Mouse (Mus musculus): ENCODE results near the gene Mapk6. TPM values are rescaled to one million over a fixed set of nuclear protein-coding genes. Genes with fewer than 3 reads are reported as not detected.

Gene Mapk6
- polyA plus RNA-seq, 1 experiment from 2014 or later = 28.0 TPM

- Histone ChIP-seq H3K36me3 (ENCODE audit: insufficient read depth, low read length) (no peaks in the 10 kb centered on the region), H3K9ac (replicated peaks; ENCODE audit: low read depth) (no peak overlapping the region), H3K27me3 (replicated peaks; ENCODE audit: insufficient read depth, low read length) (no peaks in the 10 kb centered on the region), H3K9me3 (ENCODE audit: low read length) (no peaks in the 10 kb centered on the region), H3K4me1 (ENCODE audit: insufficient read depth, low read depth, low read length) (no peaks in the 10 kb centered on the region), H3K4me3 (ENCODE audit: low read depth, low read length) (no peak overlapping the region), H3K27ac (ENCODE audit: low read length) (no peak overlapping the region), H3K4me2 (replicated peaks; ENCODE audit: low read depth, low read length) (no peak overlapping the region)
- no peak for DNase-seq (ENCODE audit: low spot score)
- TF ChIP-seq EP300 (IDR thresholded peaks at IDR 0.05) (no peak), CTCF (IDR thresholded peaks at IDR 0.05) (no peak)
- 78% methylated on average over 5 of the region's 5 CpGs for WGBS
- ATAC-seq = no peak
Observed at GRCm38 (mm10) chr9:75363001-75363400, 46.8 kb downstream of the Mapk6 start.

DNA sequence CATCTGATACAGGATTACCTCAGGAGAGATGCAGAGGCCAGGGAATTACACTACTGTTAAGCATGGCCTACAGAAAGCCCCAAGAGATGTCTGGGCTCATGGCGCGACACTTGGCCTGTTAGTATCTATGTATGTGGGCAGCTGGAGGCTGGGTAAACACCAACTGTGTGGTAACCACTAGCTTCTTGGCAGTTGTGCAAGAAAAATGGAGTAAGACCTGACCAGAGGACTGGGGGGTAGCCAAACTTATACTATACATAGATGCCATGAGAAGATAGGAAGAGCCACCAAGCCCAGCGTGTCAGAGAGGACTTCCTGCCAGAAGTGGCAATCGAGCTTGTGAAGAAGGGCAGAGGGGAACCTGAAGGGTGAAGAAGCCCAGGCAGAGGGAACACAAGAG, 47.6 kb downstream of the Mapk6 start:
- ATAC-seq (peak; percentile 39), DNase-seq (ENCODE audit: low spot score) (peak; percentile 12)
- H3K36me3 ChIP-seq (ENCODE audit: insufficient read depth, low read length) = no peaks in the 10 kb centered on the region
- H3K9ac ChIP-seq (replicated peaks; ENCODE audit: low read depth) = no peak overlapping the region
- TF ChIP-seq EP300 (IDR thresholded peaks at IDR 0.05) (no peak), CTCF (IDR thresholded peaks at IDR 0.05) (no peak)
- no peaks in the 10 kb centered on the region for H3K9me3 ChIP-seq (ENCODE audit: low read length)
- H3K4me2 ChIP-seq (replicated peaks; ENCODE audit: low read depth, low read length) = no peak overlapping the region
- H3K27me3 ChIP-seq (replicated peaks; ENCODE audit: insufficient read depth, low read length) = no peaks in the 10 kb centered on the region
- WGBS = 75% methylated on average over 4 of the region's 4 CpGs
- H3K27ac ChIP-seq (ENCODE audit: low read length) = no peak overlapping the region
- no peaks in the 10 kb centered on the region for H3K4me1 ChIP-seq (ENCODE audit: insufficient read depth, low read depth, low read length)
- no peak overlapping the region for H3K4me3 ChIP-seq (ENCODE audit: low read depth, low read length)

DNA sequence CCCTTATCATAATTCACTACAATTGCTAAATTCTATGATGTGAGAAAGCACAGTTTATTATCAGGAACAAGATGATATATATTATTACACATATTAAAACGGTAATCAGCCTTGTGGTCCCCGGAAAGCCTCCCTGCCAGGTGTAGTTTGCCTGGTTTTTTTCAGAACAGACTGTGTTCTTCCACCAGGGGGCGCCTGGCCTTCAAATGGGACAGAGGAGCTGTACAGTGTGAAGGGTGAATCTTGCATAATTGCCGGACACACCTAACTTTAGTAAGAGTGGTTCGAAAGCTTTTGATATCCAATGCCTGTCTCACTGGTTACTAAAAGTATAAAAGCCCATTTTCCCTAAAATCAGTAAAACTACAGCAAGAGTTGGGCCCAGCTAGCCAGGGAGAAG, 48.1 kb downstream of the Mapk6 start:
- Histone ChIP-seq H3K36me3 (ENCODE audit: insufficient read depth, low read length) (no peaks in the 10 kb centered on the region), H3K4me1 (ENCODE audit: insufficient read depth, low read depth, low read length) (no peaks in the 10 kb centered on the region), H3K4me2 (replicated peaks; ENCODE audit: low read depth, low read length) (no peak overlapping the region), H3K27me3 (replicated peaks; ENCODE audit: insufficient read depth, low read length) (no peaks in the 10 kb centered on the region), H3K27ac (ENCODE audit: low read length) (no peak overlapping the region), H3K9ac (replicated peaks; ENCODE audit: low read depth) (no peak overlapping the region), H3K9me3 (ENCODE audit: low read length) (no peaks in the 10 kb centered on the region), H3K4me3 (ENCODE audit: low read depth, low read length) (no peak overlapping the region)
- TF ChIP-seq EP300 (IDR thresholded peaks at IDR 0.05) = 0 out of 2 replicates have a peak, but pooled peaks have one; percentile 7
- peak; percentile 92 for TF ChIP-seq CTCF (IDR thresholded peaks at IDR 0.05)
- peak; percentile 81 for ATAC-seq
- DNase-seq (ENCODE audit: low spot score) = peak; percentile 89
- WGBS = 22% methylated on average over 5 of the region's 5 CpGs

DNA sequence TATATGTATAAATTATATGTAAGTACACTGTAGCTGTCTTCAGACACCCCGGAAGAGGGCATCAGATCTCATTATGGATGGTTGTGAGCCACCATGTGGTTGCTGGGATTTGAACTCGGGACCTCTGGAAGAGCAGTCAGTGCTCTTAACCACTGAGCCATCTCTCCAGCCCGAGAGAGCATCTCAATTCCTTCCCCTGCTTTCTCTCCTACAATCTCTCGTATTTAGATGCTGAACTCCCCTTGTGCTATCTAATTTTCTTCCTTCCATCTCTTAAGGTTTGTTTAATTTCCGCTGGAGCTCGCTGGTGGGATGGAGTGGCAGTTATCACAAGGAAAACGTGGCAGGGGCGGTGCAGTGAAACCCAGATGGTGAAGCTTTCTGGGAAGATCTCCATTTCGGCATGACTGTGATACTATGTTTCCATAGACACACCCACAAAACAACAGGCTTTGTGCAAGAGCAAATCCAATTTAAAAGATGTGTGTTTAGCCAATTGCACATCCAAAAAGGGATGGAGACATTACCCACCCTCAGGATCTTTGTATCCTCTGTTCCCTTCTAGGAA, 52.6 kb downstream of the Mapk6 start:
- H3K27ac ChIP-seq (ENCODE audit: low read length) = no peak overlapping the region
- H3K27me3 ChIP-seq (replicated peaks; ENCODE audit: insufficient read depth, low read length) = no peaks in the 10 kb centered on the region
- H3K9ac ChIP-seq (replicated peaks; ENCODE audit: low read depth) = no peak overlapping the region
- H3K9me3 ChIP-seq (ENCODE audit: low read length) = no peaks in the 10 kb centered on the region
- H3K4me2 ChIP-seq (replicated peaks; ENCODE audit: low read depth, low read length) = no peak overlapping the region
- no peaks in the 10 kb centered on the region for H3K36me3 ChIP-seq (ENCODE audit: insufficient read depth, low read length)
- WGBS = 57% methylated on average over 9 of the region's 9 CpGs
- no peak for TF ChIP-seq EP300 (IDR thresholded peaks at IDR 0.05)
- no peak for TF ChIP-seq CTCF (IDR thresholded peaks at IDR 0.05)
- no peak for ATAC-seq
- no peak overlapping the region for H3K4me3 ChIP-seq (ENCODE audit: low read depth, low read length)
- no peak for DNase-seq (ENCODE audit: low spot score)
- no peaks in the 10 kb centered on the region for H3K4me1 ChIP-seq (ENCODE audit: insufficient read depth, low read depth, low read length)

DNA sequence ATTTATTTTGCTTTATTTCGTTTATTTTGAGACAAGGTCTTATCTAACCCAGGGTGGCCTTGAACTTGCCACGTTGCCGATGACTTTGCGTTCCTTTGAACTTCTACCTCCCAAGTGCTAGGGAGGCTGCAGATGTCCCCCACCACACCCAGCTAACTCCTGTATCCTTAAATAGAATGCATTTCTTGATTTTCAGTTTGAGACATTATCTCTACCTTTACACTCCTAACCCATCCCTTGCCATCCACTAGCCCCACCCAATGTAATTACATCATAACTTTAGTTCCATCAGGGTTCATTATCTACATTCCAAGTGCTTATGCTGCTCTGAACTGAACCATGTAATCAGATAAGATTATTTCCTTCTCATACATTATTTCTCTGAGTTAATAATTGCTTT, 54.0 kb downstream of the Mapk6 start:
- DNase-seq (ENCODE audit: low spot score) (no peak), ATAC-seq (no peak)
- TF ChIP-seq EP300 (IDR thresholded peaks at IDR 0.05) (no peak), CTCF (IDR thresholded peaks at IDR 0.05) (no peak)
- no peak overlapping the region for H3K9ac ChIP-seq (replicated peaks; ENCODE audit: low read depth)
- 77% methylated on average over 4 of the region's 4 CpGs for WGBS
- no peak overlapping the region for H3K27ac ChIP-seq (ENCODE audit: low read length)
- H3K4me1 ChIP-seq (ENCODE audit: insufficient read depth, low read depth, low read length) = no peaks in the 10 kb centered on the region
- H3K9me3 ChIP-seq (ENCODE audit: low read length) = no peaks in the 10 kb centered on the region
- no peaks in the 10 kb centered on the region for H3K36me3 ChIP-seq (ENCODE audit: insufficient read depth, low read length)
- H3K4me3 ChIP-seq (ENCODE audit: low read depth, low read length) = no peak overlapping the region
- H3K4me2 ChIP-seq (replicated peaks; ENCODE audit: low read depth, low read length) = no peak overlapping the region
- no peaks in the 10 kb centered on the region for H3K27me3 ChIP-seq (replicated peaks; ENCODE audit: insufficient read depth, low read length)

DNA sequence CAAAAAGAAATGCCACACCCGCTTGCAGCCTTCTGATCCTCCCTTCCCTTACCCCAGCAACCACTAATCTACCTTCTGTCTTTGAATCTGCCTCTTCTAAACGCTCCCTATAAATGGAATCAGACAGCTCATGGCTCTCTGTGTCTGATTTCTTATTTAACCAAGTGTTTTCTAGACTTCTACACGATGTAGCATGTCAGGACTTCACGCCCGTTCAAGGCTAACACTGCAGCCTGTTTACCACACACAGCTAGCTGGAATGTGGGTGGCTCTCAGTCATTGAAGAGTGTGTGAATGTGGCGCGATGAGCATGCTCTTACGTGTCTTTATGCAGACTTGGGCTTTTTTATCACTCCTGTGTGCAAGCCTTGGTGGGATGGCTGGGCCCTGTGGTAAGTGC, 56.7 kb downstream of the Mapk6 start:
- Histone ChIP-seq H3K4me1 (ENCODE audit: insufficient read depth, low read depth, low read length) (no peaks in the 10 kb centered on the region), H3K36me3 (ENCODE audit: insufficient read depth, low read length) (0 out of 2 replicates have a peak, but pooled peaks cover 3% of the 10 kb centered on the region), H3K4me3 (ENCODE audit: low read depth, low read length) (no peak overlapping the region), H3K9ac (replicated peaks; ENCODE audit: low read depth) (no peak overlapping the region), H3K27me3 (replicated peaks; ENCODE audit: insufficient read depth, low read length) (no peaks in the 10 kb centered on the region), H3K4me2 (replicated peaks; ENCODE audit: low read depth, low read length) (no peak overlapping the region), H3K27ac (ENCODE audit: low read length) (no peak overlapping the region), H3K9me3 (ENCODE audit: low read length) (no peaks in the 10 kb centered on the region)
- no peak for ATAC-seq
- no peak for DNase-seq (ENCODE audit: low spot score)
- TF ChIP-seq CTCF (IDR thresholded peaks at IDR 0.05) = no peak
- no peak for TF ChIP-seq EP300 (IDR thresholded peaks at IDR 0.05)
- 63% methylated on average over 8 of the region's 8 CpGs for WGBS

GRCm38 (mm10) chr9:75348641-75349040, 61.2 kb downstream of the Mapk6 start:
- TF ChIP-seq CTCF (IDR thresholded peaks at IDR 0.05) (no peak), EP300 (IDR thresholded peaks at IDR 0.05) (no peak)
- 77% methylated on average over 3 of the region's 3 CpGs for WGBS
- Histone ChIP-seq H3K4me2 (replicated peaks; ENCODE audit: low read depth, low read length) (no peak overlapping the region), H3K9me3 (ENCODE audit: low read length) (no peaks in the 10 kb centered on the region), H3K27ac (ENCODE audit: low read length) (no peak overlapping the region), H3K36me3 (ENCODE audit: insufficient read depth, low read length) (0 out of 2 replicates have a peak, but pooled peaks cover 3% of the 10 kb centered on the region), H3K4me3 (ENCODE audit: low read depth, low read length) (no peak overlapping the region), H3K9ac (replicated peaks; ENCODE audit: low read depth) (no peak overlapping the region), H3K27me3 (replicated peaks; ENCODE audit: insufficient read depth, low read length) (no peaks in the 10 kb centered on the region), H3K4me1 (ENCODE audit: insufficient read depth, low read depth, low read length) (no peaks in the 10 kb centered on the region)
- no peak for DNase-seq (ENCODE audit: low spot score)
- ATAC-seq = no peak
